Mouse (Mus musculus): ENCODE data around the gene Rbms3. TPM values are rescaled to one million over a fixed set of nuclear protein-coding genes. Genes with fewer than 3 reads are reported as not detected.

Rbms3 gene
- polyA plus RNA-seq, 1 experiment from 2014 or later = 48.9 TPM

- Histone ChIP-seq H3K27me3 (replicated peaks; ENCODE audit: insufficient read depth, low read length) (no peaks in the 10 kb centered on the region), H3K4me1 (ENCODE audit: insufficient read depth, low read depth, low read length) (no peaks in the 10 kb centered on the region), H3K4me3 (ENCODE audit: low read depth, low read length) (no peak overlapping the region), H3K36me3 (ENCODE audit: insufficient read depth, low read length) (no peaks in the 10 kb centered on the region), H3K9ac (replicated peaks; ENCODE audit: low read depth) (no peak overlapping the region), H3K27ac (ENCODE audit: low read length) (no peak overlapping the region), H3K9me3 (ENCODE audit: low read length) (no peaks in the 10 kb centered on the region), H3K4me2 (replicated peaks; ENCODE audit: low read depth, low read length) (no peak overlapping the region)
- no peak for DNase-seq (ENCODE audit: low spot score)
- ATAC-seq = no peak
- 86% methylated on average over 8 of the region's 8 CpGs for WGBS
- TF ChIP-seq EP300 (IDR thresholded peaks at IDR 0.05) = no peak
- TF ChIP-seq CTCF (IDR thresholded peaks at IDR 0.05) = no peak
Measured at GRCm38 (mm10) chr9:116923151-116923550, 706.6 kb downstream of the Rbms3 start.

- Histone ChIP-seq H3K27ac (ENCODE audit: low read length) (no peak overlapping the region), H3K4me3 (ENCODE audit: low read depth, low read length) (no peak overlapping the region), H3K4me1 (ENCODE audit: insufficient read depth, low read depth, low read length) (no peaks in the 10 kb centered on the region), H3K36me3 (ENCODE audit: insufficient read depth, low read length) (no peaks in the 10 kb centered on the region), H3K27me3 (replicated peaks; ENCODE audit: insufficient read depth, low read length) (no peaks in the 10 kb centered on the region), H3K4me2 (replicated peaks; ENCODE audit: low read depth, low read length) (no peak overlapping the region), H3K9me3 (ENCODE audit: low read length) (no peaks in the 10 kb centered on the region), H3K9ac (replicated peaks; ENCODE audit: low read depth) (no peak overlapping the region)
- 80% methylated on average over 3 of the region's 3 CpGs for WGBS
- ATAC-seq (no peak), DNase-seq (ENCODE audit: low spot score) (no peak)
- TF ChIP-seq EP300 (IDR thresholded peaks at IDR 0.05) (no peak), CTCF (IDR thresholded peaks at IDR 0.05) (no peak)
Measured at GRCm38 (mm10) chr9:116922561-116922960, 707.2 kb downstream of the Rbms3 start.

GRCm38 (mm10) chr9:116919441-116920019 lies 710.2 kb downstream of the Rbms3 start:
- no peaks in the 10 kb centered on the region for H3K4me1 ChIP-seq (ENCODE audit: insufficient read depth, low read depth, low read length)
- H3K9ac ChIP-seq (replicated peaks; ENCODE audit: low read depth) = no peak overlapping the region
- H3K27me3 ChIP-seq (replicated peaks; ENCODE audit: insufficient read depth, low read length) = no peaks in the 10 kb centered on the region
- 54% methylated on average over 12 of the region's 12 CpGs for WGBS
- no peak overlapping the region for H3K4me2 ChIP-seq (replicated peaks; ENCODE audit: low read depth, low read length)
- no peak overlapping the region for H3K27ac ChIP-seq (ENCODE audit: low read length)
- no peaks in the 10 kb centered on the region for H3K9me3 ChIP-seq (ENCODE audit: low read length)
- H3K4me3 ChIP-seq (ENCODE audit: low read depth, low read length) = no peak overlapping the region
- no peaks in the 10 kb centered on the region for H3K36me3 ChIP-seq (ENCODE audit: insufficient read depth, low read length)
- no peak for ATAC-seq
- no peak for DNase-seq (ENCODE audit: low spot score)
- TF ChIP-seq CTCF (IDR thresholded peaks at IDR 0.05) = no peak
- TF ChIP-seq EP300 (IDR thresholded peaks at IDR 0.05) = no peak

GRCm38 (mm10) chr9:116912493-116912847 lies 717.2 kb downstream of the Rbms3 start:
- Histone ChIP-seq H3K36me3 (ENCODE audit: insufficient read depth, low read length) (no peaks in the 10 kb centered on the region), H3K27ac (ENCODE audit: low read length) (no peak overlapping the region), H3K4me1 (ENCODE audit: insufficient read depth, low read depth, low read length) (no peaks in the 10 kb centered on the region), H3K27me3 (replicated peaks; ENCODE audit: insufficient read depth, low read length) (no peaks in the 10 kb centered on the region), H3K9ac (replicated peaks; ENCODE audit: low read depth) (no peak overlapping the region), H3K4me3 (ENCODE audit: low read depth, low read length) (no peak overlapping the region), H3K9me3 (ENCODE audit: low read length) (no peaks in the 10 kb centered on the region), H3K4me2 (replicated peaks; ENCODE audit: low read depth, low read length) (no peak overlapping the region)
- DNase-seq (ENCODE audit: low spot score) (no peak), ATAC-seq (no peak)
- 33% methylated on average over 3 of the region's 3 CpGs for WGBS
- TF ChIP-seq CTCF (IDR thresholded peaks at IDR 0.05) (no peak), EP300 (IDR thresholded peaks at IDR 0.05) (no peak)

- Histone ChIP-seq H3K4me1 (ENCODE audit: insufficient read depth, low read depth, low read length) (no peaks in the 10 kb centered on the region), H3K27ac (ENCODE audit: low read length) (no peak overlapping the region), H3K9ac (replicated peaks; ENCODE audit: low read depth) (no peak overlapping the region), H3K9me3 (ENCODE audit: low read length) (no peaks in the 10 kb centered on the region), H3K36me3 (ENCODE audit: insufficient read depth, low read length) (no peaks in the 10 kb centered on the region), H3K4me2 (replicated peaks; ENCODE audit: low read depth, low read length) (no peak overlapping the region), H3K4me3 (ENCODE audit: low read depth, low read length) (no peak overlapping the region), H3K27me3 (replicated peaks; ENCODE audit: insufficient read depth, low read length) (no peaks in the 10 kb centered on the region)
- peak; percentile 40 for ATAC-seq
- DNase-seq (ENCODE audit: low spot score) = peak; percentile 18
- WGBS = 37% methylated on average over 2 of the region's 2 CpGs
- TF ChIP-seq EP300 (IDR thresholded peaks at IDR 0.05) (no peak), CTCF (IDR thresholded peaks at IDR 0.05) (no peak)
Measured at GRCm38 (mm10) chr9:116911781-116912492, 717.8 kb downstream of the Rbms3 start.

- no peak for ATAC-seq
- Histone ChIP-seq H3K27ac (ENCODE audit: low read length) (no peak overlapping the region), H3K4me1 (ENCODE audit: insufficient read depth, low read depth, low read length) (no peaks in the 10 kb centered on the region), H3K27me3 (replicated peaks; ENCODE audit: insufficient read depth, low read length) (no peaks in the 10 kb centered on the region), H3K4me2 (replicated peaks; ENCODE audit: low read depth, low read length) (no peak overlapping the region), H3K4me3 (ENCODE audit: low read depth, low read length) (no peak overlapping the region), H3K9ac (replicated peaks; ENCODE audit: low read depth) (no peak overlapping the region), H3K9me3 (ENCODE audit: low read length) (no peaks in the 10 kb centered on the region), H3K36me3 (ENCODE audit: insufficient read depth, low read length) (no peaks in the 10 kb centered on the region)
- DNase-seq (ENCODE audit: low spot score) = no peak
- 67% methylated on average over 4 of the region's 4 CpGs for WGBS
- TF ChIP-seq CTCF (IDR thresholded peaks at IDR 0.05) = no peak
- no peak for TF ChIP-seq EP300 (IDR thresholded peaks at IDR 0.05)
Measured at GRCm38 (mm10) chr9:116909511-116909910, 720.2 kb downstream of the Rbms3 start.
